Mouse (Mus musculus) thymus, postnatal 14 days (tissue): Measurements from ENCODE around the gene 4930579F01Rik.
"Not testable (repeated sequence)": the region's sequence is repeated elsewhere in the genome, so short reads cannot be mapped to it uniquely, and the experiment has no call there.

Source experiments
- DNase-seq: peaks from one replicate; pipeline ENCODE4 v3.0.0; 2021

The 4930579F01Rik gene

DNA sequence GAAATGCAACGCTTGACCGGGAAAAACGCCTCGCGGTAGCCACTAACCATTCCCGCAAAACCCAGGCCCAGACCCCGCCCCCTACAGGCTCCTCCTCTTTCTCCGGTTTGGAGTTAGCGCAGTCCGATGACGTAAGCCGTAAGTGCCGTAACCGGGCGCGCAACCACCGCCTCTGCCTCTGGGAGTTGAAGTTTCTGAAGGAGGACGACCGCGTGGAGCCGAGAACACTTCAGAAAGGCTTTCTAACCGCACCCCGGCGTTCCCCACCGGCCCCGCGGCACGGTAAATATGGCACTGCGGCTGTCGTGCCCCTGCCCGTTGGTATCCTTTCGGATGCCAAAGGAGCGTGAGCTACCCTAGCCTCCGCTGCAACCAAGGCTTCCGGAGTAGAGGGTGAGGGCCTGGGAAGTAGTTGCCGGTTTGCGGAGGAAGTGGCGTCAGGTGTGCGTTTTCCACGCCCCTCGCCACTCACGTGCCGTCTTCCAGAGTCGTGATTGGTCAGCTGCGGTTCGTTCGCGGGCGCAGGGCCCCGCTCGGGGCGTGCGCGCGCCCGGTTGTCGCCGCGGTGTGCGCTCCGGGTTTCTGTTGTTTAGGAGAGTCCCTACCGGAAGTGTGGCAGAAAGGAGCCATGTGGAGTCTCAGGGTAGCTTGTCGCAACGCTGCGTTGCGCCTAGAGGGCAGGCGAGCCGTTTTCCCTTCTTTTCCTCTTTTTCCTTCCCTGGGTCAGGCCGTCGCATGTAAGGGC lies 50.1 kb downstream of the 4930579F01Rik start, which contains the start of gene Trmt10a:
TSS of gene Trmt10a (plus strand) at position 134 of the 745 bp plus-strand sequence.
- DNase-seq, result peak; percentile 97

DNA sequence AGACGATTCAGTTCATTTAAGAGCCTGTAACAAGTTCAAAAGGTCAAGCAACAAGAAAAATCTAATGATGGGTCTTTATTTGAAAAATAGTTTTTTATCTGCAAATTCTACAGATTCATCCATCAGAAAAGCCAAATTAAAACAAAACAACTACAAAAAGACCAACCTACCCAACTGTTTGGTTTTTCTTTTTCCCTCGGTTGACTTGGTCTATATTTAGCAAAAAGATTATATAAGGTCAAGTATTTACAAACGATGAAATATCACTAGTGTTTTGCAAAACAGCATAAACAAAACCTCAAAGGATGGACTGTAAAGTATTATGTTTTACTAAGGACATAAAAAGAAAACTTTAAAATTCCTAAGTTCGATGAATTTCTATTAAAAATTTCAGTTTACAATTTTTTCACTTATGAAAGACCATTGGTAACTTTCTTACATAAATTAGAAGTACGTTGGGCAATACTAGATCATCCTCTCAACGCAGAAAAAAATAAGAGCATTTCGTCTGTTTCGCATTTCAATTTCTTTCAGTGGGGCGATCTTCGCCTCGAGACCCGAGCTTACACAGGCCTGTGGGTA lies 50.8 kb downstream of the 4930579F01Rik start:
- no peak for DNase-seq

DNA sequence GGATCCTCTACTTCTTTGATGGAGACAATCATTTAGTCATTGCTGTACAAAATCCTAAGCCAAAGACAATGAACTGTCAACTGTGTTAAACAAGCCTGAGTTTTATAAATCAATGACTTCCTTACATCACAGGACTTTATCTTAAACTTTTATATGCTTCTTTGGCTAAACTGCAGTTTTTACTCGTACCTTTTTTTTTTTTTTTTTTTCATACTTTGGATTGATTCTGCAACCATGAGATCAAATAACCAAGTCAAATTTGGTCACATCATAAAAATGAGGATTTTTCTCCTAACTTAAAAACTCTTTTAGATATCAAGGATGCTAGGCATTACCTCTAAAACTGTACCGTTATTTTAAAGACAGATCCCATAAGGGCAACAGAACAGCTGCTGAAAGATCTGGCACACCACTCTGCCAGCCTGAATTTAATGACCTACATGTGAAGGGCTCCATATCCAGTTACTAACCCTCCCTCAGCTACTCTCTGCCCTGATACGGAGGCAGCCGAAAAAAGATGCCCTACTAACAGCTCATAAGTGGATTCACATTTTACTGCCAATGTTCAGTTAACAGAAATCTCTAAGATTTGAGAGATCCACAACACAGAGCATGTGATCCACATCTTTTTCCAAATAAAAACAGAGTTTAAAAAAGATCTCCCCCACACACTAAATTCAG lies 51.4 kb downstream of the 4930579F01Rik start:
- no peak for DNase-seq

- no peak for DNase-seq
Observed at GRCm38 (mm10) chr3:138139663-138140062, 54.0 kb downstream of the 4930579F01Rik start.

GRCm38 (mm10) chr3:138138146-138138545 lies 55.5 kb downstream of the 4930579F01Rik start:
- not testable (repeated sequence) for DNase-seq

DNA sequence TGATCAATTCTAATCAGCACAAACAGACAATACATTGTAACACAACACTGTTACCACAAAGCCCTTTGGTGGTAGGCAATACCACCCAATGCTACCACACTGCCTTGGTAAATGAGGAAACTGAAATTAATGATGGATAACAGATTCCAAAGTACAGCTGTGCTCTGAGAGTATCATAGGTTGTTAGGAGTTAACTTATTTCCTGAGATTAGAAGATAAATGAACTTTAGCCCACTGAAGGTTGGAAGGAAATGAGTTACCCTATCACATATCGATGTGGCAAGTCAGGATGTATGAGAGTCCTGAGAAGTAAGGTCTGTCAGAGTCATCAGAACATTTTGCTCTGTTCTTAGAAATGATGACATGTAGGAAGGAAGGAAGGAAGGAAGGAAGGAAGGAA lies 59.1 kb downstream of the 4930579F01Rik start:
- DNase-seq, result no peak

- no peak for DNase-seq
Observed at GRCm38 (mm10) chr3:138133916-138134315, 59.7 kb downstream of the 4930579F01Rik start.

GRCm38 (mm10) chr3:138133463-138133862 lies 60.2 kb downstream of the 4930579F01Rik start:
- DNase-seq, result no peak

DNA sequence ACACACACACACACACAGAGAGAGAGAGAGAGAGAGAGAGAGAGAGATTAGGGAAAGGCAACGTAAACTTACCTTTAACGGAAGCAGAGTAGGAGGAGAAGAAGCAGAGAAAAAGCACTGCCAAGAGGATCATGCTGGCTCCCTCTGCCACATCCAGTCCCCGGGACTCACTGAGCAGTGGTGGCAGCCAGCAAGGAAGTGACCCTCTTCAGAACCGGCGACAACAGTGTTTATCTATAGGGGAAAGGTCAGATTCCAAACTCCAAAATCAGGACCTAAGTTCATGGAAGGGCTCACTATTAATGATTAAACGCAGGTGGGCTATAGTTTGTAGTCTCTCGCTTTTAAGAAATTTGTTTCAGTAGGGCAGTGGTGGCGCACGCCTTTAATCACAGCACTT lies 62.5 kb downstream of the 4930579F01Rik start:
- no peak for DNase-seq

DNA sequence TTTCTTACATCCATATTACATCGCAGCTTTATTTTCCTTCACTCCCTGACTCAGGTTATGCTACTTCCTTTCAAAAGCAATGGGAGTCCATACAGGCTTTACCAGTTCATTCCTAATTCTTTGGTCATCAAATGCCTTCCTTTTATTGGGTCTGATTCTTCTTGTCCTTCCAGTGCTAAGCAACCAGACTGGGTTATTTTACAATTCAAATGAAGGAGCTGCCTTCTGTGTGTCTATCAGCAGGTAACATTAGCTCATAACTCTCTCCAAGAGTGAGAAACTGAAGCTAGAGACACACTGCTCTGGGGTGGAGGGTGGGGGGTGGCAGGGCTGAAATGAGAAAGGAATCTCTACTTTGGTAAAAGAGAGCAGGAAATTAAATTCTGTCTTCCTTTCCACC lies 62.9 kb downstream of the 4930579F01Rik start:
- DNase-seq, result no peak

- no peak for DNase-seq
Observed at GRCm38 (mm10) chr3:138129110-138129509, 64.5 kb downstream of the 4930579F01Rik start.

GRCm38 (mm10) chr3:138123842-138124241 lies 69.8 kb downstream of the 4930579F01Rik start:
- no peak for DNase-seq

GRCm38 (mm10) chr3:138121461-138121860 lies 72.2 kb downstream of the 4930579F01Rik start:
- no peak for DNase-seq

- no peak for DNase-seq
Observed at GRCm38 (mm10) chr3:138119444-138120105, 74.0 kb downstream of the 4930579F01Rik start.

GRCm38 (mm10) chr3:138118831-138119230 lies 74.8 kb downstream of the 4930579F01Rik start:
- DNase-seq, result no peak

- DNase-seq, result no peak
Observed at GRCm38 (mm10) chr3:138118392-138118791, 75.2 kb downstream of the 4930579F01Rik start.

DNA sequence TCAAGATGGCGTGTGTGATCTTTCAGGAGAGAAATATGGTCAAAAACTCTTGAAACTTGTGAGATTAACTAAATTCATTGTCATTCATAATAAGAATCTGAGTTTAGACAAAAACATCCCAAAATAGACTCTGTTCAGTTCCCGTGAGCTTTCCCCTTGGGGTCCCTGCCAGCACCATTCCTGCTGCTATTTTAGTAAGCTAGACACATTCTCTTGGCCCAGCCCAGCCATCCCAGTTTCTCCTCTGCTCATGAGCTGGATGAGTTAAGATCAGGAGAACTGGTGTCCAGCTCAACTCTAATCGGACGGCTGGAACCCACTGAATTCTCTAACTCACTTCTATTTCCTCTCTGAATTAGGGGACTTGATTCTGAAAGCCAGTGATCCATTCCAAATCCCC lies 76.8 kb downstream of the 4930579F01Rik start:
- DNase-seq, result no peak

DNA sequence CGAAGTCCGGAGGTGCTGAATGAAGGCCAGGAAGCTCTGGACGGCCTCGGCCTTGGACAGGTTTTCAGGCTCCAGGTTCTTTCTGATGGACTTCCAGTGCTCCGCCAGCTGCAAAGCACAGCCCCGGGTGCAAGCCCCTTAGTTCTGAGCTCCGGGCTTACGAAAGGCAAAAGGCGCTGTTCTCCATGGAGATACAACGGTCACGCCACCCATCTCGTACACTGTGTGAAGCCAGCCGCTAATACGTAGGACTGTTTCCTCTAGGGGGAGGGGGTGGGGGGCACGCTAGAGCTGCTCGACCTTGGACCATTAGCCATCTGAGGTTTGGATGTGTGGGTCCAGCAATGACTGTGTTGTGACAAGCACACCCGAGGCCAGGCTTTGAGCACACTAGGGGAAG lies 79.5 kb downstream of the 4930579F01Rik start:
- DNase-seq, result no peak
